Mouse (Mus musculus): ENCODE data around the gene Itpkc. TPM values are rescaled to one million over a fixed set of nuclear protein-coding genes. Genes with fewer than 3 reads are reported as not detected.

Itpkc gene
- polyA plus RNA-seq, 1 experiment from 2014 or later, result 6.4 TPM

DNA sequence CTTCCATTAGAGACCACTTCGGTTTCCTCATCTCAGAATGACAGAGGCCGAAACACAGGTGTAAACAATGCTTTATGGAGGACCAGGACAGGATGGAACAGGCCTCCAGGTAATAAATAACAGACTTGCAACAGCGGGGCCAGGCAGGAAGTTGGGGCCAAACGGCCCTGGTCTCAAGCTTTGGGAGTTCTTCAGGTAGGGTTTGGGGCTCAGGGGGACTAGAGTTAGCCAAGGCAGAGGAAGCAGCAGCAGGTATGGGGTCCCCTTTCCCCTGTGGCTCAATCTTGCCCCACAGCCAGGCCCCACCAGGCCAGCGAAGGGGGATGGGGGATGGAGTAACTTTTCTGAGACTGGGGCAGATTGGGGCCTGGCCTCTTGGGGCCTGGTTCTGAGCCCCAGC is 60.1 kb downstream of the Itpkc start:
- Histone ChIP-seq H3K27me3 (ENCODE audit: insufficient read depth, low read length) (no peaks in the 10 kb centered on the region), H3K4me1 (ENCODE audit: insufficient read depth, low read length) (peaks cover 28% of the 10 kb centered on the region), H3K4me2 (replicated peaks; ENCODE audit: low read depth, low read length) (no peak overlapping the region), H3K27ac (ENCODE audit: low read length) (no peak overlapping the region), H3K36me3 (ENCODE audit: insufficient read depth, low read length) (peaks cover 32% of the 10 kb centered on the region), H3K9ac (replicated peaks; ENCODE audit: low read length) (no peak overlapping the region), H3K9me3 (ENCODE audit: low read length) (no peaks in the 10 kb centered on the region), H3K4me3 (ENCODE audit: low read length) (no peak overlapping the region)
- ATAC-seq (ENCODE audit: low FRiP score, low TSS enrichment), result no peak
- 72% methylated on average over 5 of the region's 5 CpGs for WGBS

DNA sequence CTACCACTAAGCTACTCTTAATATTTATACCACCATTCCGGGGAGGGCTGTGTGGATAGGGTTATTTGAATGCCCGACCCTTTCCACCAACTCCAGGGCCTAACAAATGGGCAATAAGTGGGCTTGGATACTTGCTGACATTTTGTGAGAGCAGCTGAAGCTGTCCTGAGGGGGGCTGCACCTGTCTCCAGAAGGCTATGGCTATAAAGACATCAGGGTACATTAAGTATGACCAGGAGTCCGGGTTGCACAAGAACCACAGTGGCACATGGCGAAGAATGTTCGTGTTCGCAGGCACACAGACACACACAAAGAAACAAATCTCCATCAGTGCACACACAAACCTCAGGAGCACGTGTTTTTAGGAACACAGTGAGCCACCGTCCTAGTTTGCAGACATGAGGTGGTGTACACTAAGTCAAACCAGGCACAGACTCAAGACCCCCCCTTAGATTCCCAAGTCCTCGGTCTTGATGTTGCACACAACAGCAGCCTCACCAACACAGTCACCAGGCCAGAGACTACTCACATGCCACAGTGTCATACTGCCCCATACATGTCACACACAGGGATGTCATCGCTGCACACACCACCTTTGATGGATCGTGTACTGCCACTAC is 60.9 kb downstream of the Itpkc start:
- 73% methylated on average over 11 of the region's 11 CpGs for WGBS
- H3K9me3 ChIP-seq (ENCODE audit: low read length), result no peaks in the 10 kb centered on the region

DNA sequence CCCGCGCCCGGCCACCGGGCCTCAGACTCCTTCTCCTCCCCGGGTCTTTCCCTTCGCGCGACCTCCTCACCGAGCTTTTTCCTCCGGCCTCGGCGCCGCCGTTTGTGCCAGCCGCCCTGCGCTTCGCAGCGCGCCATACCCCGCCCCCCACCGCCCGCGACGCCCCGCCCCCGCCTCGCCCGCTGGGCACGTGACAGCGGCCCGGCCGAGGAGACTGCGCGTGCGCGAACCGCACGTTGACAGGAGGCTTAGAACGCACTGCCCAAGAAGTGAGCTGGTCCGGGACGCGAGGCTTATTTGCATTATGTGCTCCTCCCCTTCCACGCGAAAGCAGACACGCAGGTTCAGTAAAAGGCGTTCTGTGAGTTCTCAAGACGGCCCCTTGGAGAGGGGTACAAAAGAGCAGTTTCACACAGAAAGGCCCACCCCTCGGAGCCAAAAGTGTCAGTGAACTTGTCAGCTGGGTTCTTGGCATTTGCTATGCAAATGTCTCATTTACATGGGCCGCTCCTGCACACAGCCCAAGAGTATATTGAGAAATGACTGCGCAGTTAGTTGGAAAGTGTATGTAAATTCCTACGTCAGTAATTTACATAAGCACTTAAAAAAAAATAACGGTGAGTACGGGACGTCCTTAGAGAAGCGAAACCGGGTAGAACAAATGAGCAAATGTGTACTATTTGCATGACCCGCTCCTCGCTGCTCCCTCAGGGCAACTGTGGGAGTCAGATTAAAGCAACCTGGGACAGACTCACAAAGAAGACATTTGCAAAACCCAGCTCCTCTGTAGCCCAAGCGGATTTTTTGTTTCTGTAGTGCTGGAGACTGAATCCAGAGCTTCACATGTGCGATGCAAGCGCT is 61.6 kb downstream of the Itpkc start, which contains the start of gene Egln2:
Gene Egln2 (minus strand): TSS at position 189 of the 861 bp plus-strand sequence.
- WGBS, result under 1% methylated on average over 51 of the region's 61 CpGs
- Histone ChIP-seq H3K4me2 (replicated peaks; ENCODE audit: low read depth, low read length) (peak within 1 kb of the TSS; percentile 80), H3K4me3 (ENCODE audit: low read length) (peak within 1 kb of the TSS; percentile 76), H3K36me3 (ENCODE audit: insufficient read depth, low read length) (peaks cover 26% of the 10 kb centered on the region), H3K27ac (ENCODE audit: low read length) (peak within 1 kb of the TSS; percentile 99), H3K27me3 (ENCODE audit: insufficient read depth, low read length) (no peaks in the 10 kb centered on the region), H3K9me3 (ENCODE audit: low read length) (no peaks in the 10 kb centered on the region), H3K9ac (replicated peaks; ENCODE audit: low read length) (peak within 1 kb of the TSS; percentile 94), H3K4me1 (ENCODE audit: insufficient read depth, low read length) (peaks cover 43% of the 10 kb centered on the region)
- peak; percentile 83 for ATAC-seq (ENCODE audit: low FRiP score, low TSS enrichment)

More for the DNA sequence above, 60.9 kb downstream of the Itpkc start:
- peak overlapping the region; percentile 99 for H3K27ac ChIP-seq (ENCODE audit: low read length)
- peak overlapping the region; percentile 76 for H3K4me3 ChIP-seq (ENCODE audit: low read length)
- ATAC-seq (ENCODE audit: low FRiP score, low TSS enrichment), result no peak
- peak overlapping the region; percentile 94 for H3K9ac ChIP-seq (replicated peaks; ENCODE audit: low read length)
- peaks cover 31% of the 10 kb centered on the region for H3K36me3 ChIP-seq (ENCODE audit: insufficient read depth, low read length)
- H3K4me2 ChIP-seq (replicated peaks; ENCODE audit: low read depth, low read length), result peak overlapping the region; percentile 80
- peaks cover 35% of the 10 kb centered on the region for H3K4me1 ChIP-seq (ENCODE audit: insufficient read depth, low read length)
- no peaks in the 10 kb centered on the region for H3K27me3 ChIP-seq (ENCODE audit: insufficient read depth, low read length)

DNA sequence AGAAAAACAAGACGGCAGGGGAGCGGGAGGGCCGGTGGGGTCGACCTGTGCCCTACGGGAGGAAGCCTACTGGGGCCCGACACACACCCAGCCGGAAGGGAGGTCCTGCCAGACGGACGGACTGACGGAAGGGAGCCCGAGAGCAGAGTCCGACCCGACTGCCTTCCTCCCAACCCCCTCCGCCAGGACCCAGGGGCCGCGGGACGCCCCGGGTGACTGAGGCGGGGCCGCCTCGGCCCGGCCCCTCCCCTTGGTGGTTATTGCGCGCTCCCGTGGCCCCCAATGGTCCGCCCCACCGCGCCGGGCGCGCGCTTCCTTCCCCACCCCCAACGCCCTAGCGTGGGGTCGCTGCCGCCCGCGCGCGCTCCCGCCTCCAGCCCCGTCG is 62.2 kb downstream of the Itpkc start:
- no peaks in the 10 kb centered on the region for H3K9me3 ChIP-seq (ENCODE audit: low read length)
- H3K36me3 ChIP-seq (ENCODE audit: insufficient read depth, low read length), result peaks cover 27% of the 10 kb centered on the region
- 0% methylated on average over 26 of the region's 43 CpGs for WGBS
- ATAC-seq (ENCODE audit: low FRiP score, low TSS enrichment), result peak; percentile 83
- peak overlapping the region; percentile 80 for H3K4me2 ChIP-seq (replicated peaks; ENCODE audit: low read depth, low read length)
- no peaks in the 10 kb centered on the region for H3K27me3 ChIP-seq (ENCODE audit: insufficient read depth, low read length)
- peak overlapping the region; percentile 94 for H3K9ac ChIP-seq (replicated peaks; ENCODE audit: low read length)
- H3K27ac ChIP-seq (ENCODE audit: low read length), result peak overlapping the region; percentile 99
- peak overlapping the region; percentile 76 for H3K4me3 ChIP-seq (ENCODE audit: low read length)
- H3K4me1 ChIP-seq (ENCODE audit: insufficient read depth, low read length), result peaks cover 49% of the 10 kb centered on the region

DNA sequence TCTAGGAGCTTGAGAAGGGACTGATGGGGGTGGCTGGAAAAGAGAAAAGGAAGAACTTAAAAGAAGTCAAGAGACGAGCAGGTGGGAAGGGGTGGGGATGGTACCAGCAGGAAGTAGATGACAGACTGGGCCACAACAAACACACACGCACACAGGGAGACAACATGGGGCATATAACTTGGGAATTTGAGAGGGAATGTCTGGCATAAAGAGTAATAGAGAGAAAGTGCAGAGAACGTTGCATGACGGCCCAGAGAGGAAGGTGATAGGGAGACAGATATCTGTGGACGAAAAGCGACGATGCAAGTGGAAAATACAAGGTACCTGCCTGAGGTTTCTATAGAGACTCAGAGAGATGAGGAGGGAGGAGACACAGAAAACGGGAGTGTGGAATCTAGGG is 62.8 kb downstream of the Itpkc start:
- Histone ChIP-seq H3K9ac (replicated peaks; ENCODE audit: low read length) (peak overlapping the region; percentile 94), H3K27ac (ENCODE audit: low read length) (peak overlapping the region; percentile 99), H3K4me1 (ENCODE audit: insufficient read depth, low read length) (peaks cover 54% of the 10 kb centered on the region), H3K36me3 (ENCODE audit: insufficient read depth, low read length) (peaks cover 23% of the 10 kb centered on the region), H3K4me2 (replicated peaks; ENCODE audit: low read depth, low read length) (peak overlapping the region; percentile 80), H3K4me3 (ENCODE audit: low read length) (peak overlapping the region; percentile 76), H3K27me3 (ENCODE audit: insufficient read depth, low read length) (no peaks in the 10 kb centered on the region), H3K9me3 (ENCODE audit: low read length) (no peaks in the 10 kb centered on the region)
- no peak for ATAC-seq (ENCODE audit: low FRiP score, low TSS enrichment)
- under 1% methylated on average over 8 of the region's 8 CpGs for WGBS

DNA sequence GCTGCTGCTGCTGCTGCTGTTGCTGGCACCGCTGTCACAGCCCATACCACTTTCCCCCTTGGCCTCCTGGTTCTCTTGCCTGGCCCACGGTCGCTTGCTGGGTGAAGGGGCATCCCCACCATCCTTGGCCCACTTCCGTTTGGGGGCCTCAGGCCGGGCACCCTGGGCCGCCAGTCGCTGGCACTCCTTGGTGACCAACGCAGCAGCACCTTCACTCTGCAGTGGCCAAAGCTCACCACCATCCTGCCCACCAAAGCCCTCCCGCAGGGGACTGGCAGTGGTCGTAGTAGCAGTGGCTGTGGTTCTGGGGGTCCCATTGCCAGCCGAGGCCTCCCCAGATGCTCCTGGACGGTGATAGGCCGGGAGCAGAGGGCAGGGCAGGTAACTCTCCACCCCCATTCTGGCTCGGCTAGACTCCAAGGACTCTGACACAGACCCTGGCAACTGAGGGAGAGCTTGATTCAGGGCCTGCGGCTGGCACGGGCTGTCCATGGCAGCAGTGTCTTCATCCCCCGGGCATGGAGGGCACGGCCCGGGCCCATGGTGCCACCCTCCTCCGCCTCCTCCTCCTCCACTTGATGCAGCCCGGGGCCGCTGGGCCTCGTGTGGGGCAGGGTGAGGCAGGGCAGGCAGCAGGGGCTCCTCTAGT is 63.3 kb downstream of the Itpkc start:
- Histone ChIP-seq H3K4me2 (replicated peaks; ENCODE audit: low read depth, low read length) (peak overlapping the region; percentile 80), H3K9ac (replicated peaks; ENCODE audit: low read length) (peak overlapping the region; percentile 94), H3K27ac (ENCODE audit: low read length) (peak overlapping the region; percentile 99; the same call in 1 of the 2 replicates), H3K4me3 (ENCODE audit: low read length) (peak overlapping the region; percentile 76), H3K4me1 (ENCODE audit: insufficient read depth, low read length) (peaks cover 60% of the 10 kb centered on the region), H3K36me3 (ENCODE audit: insufficient read depth, low read length) (peaks cover 21% of the 10 kb centered on the region), H3K27me3 (ENCODE audit: insufficient read depth, low read length) (no peaks in the 10 kb centered on the region), H3K9me3 (ENCODE audit: low read length) (no peaks in the 10 kb centered on the region)
- ATAC-seq (ENCODE audit: low FRiP score, low TSS enrichment), result no peak
- WGBS, result 59% methylated on average over 23 of the region's 23 CpGs

DNA sequence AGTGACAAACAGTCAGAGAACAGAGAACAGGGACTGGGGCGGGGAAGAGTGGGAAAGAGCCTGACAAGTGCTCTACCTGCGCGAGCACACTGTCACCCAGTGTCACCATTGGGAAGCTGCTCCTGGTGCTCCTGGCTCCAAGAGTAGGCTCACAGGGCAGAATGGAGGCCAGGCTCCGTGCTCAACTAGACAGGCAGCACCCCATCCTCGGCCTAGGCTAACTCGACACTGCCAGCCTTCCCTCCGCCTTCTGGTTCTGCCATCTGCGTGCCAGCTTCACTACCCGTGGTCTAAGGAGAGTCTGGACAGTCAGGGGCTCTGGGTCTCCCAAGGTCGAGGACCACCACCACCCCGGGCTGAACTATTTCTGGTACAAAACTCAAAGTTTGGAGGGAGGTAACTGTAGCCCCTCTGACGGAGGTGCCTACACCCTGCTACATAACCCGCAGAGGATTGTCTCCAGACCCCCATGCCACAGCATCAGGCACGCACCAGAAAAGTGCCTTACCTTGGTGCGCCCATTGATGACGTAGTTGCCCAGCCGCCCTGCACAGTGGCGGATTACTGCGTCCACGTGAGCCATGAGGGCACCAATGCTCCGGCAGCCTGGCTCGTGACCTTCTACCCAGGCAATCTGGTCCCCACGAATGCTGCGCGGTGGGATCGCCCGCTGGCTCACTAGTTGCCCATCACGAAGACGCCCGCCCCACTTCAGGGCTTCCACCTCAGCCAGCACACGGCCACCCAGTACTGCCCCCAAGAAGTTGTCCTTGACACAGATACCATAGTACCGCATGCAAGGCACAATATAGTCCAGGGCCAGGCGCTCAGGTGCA is 64.1 kb downstream of the Itpkc start:
- WGBS, result 83% methylated on average over 33 of the region's 33 CpGs
- Histone ChIP-seq H3K4me1 (ENCODE audit: insufficient read depth, low read length) (peaks cover 62% of the 10 kb centered on the region), H3K27ac (ENCODE audit: low read length) (0 out of 2 replicates have a peak overlapping the region, but pooled peaks have one; percentile 27), H3K27me3 (ENCODE audit: insufficient read depth, low read length) (no peaks in the 10 kb centered on the region), H3K4me3 (ENCODE audit: low read length) (peak overlapping the region; percentile 76), H3K4me2 (replicated peaks; ENCODE audit: low read depth, low read length) (peak overlapping the region; percentile 80), H3K9ac (replicated peaks; ENCODE audit: low read length) (peak overlapping the region; percentile 46), H3K36me3 (ENCODE audit: insufficient read depth, low read length) (peaks cover 25% of the 10 kb centered on the region), H3K9me3 (ENCODE audit: low read length) (no peaks in the 10 kb centered on the region)
- ATAC-seq (ENCODE audit: low FRiP score, low TSS enrichment), result no peak

DNA sequence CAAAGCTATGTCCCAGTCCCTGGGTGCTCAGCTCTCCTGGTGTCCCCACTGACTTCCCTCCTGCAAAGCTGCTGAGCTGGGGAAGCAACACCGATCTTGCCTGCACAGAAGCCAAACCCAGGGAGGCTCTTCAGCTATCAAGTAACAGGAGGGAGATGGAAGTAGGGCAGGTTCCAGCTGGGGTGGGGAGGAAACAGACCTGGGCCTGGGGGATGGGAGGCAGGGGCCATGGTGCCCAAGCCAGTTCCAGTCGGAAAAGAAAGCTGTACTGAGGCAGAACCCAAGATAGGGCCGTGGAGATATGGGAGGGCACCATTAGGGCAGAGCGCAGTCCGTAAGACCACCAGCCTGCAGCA is 65.0 kb downstream of the Itpkc start:
- peak overlapping the region; percentile 46 for H3K9ac ChIP-seq (replicated peaks; ENCODE audit: low read length)
- ATAC-seq (ENCODE audit: low FRiP score, low TSS enrichment), result no peak
- peaks cover 62% of the 10 kb centered on the region for H3K4me1 ChIP-seq (ENCODE audit: insufficient read depth, low read length)
- H3K36me3 ChIP-seq (ENCODE audit: insufficient read depth, low read length), result peaks cover 34% of the 10 kb centered on the region
- 59% methylated on average over 5 of the region's 5 CpGs for WGBS
- H3K4me2 ChIP-seq (replicated peaks; ENCODE audit: low read depth, low read length), result peak overlapping the region; percentile 80
- H3K27ac ChIP-seq (ENCODE audit: low read length), result 0 out of 2 replicates have a peak overlapping the region, but pooled peaks have one; percentile 27
- H3K27me3 ChIP-seq (ENCODE audit: insufficient read depth, low read length), result no peaks in the 10 kb centered on the region
- H3K4me3 ChIP-seq (ENCODE audit: low read length), result peak overlapping the region; percentile 76; the same call in 1 of the 2 replicates
- no peaks in the 10 kb centered on the region for H3K9me3 ChIP-seq (ENCODE audit: low read length)
